Mouse (Mus musculus) neural tube, embryonic 13.5 days (tissue): Measurements from ENCODE around the gene Sphk1. TPM values are rescaled to one million over a fixed set of nuclear protein-coding genes. Genes with fewer than 3 reads are reported as not detected.

Source experiments
- polyA plus RNA-seq: library from polyadenylated mRNA; unstranded; fragments of >200 nt; fragmentation: Nextera tagmentation; extraction: Ambion mirVana; gene quantifications from 2 replicates; pipeline ENCODE4 v1.2.1, GENCODE M21; 2015

The Sphk1 gene
- polyA plus RNA-seq, 1 experiment from 2014 or later, result 6.1 TPM

Other genes starting within 250 kb of the Sphk1 start
- gene Galr2, start 250.0 kb upstream of the Sphk1 start, polyA plus RNA-seq, result 1.1 and 1.2 TPM in 2 replicates
- gene Exoc7, start 223.7 kb upstream of the Sphk1 start, polyA plus RNA-seq, result 81.5 and 88.7 TPM in 2 replicates
- 7.8 and 8.1 TPM in 2 replicates for gene Foxj1, start 195.5 kb upstream of the Sphk1 start, polyA plus RNA-seq
- 64.8 and 72.0 TPM in 2 replicates for gene Rnf157, start 117.9 kb upstream of the Sphk1 start, polyA plus RNA-seq
- 40.7 and 55.0 TPM in 2 replicates for gene Ubald2, start 96.8 kb upstream of the Sphk1 start, polyA plus RNA-seq
- gene Qrich2, start 64.7 kb upstream of the Sphk1 start, polyA plus RNA-seq, result not detected in 2 replicates
- gene Prpsap1, start 36.7 kb upstream of the Sphk1 start, polyA plus RNA-seq, result 177 and 178 TPM in 2 replicates
- 20.1 and 24.6 TPM in 2 replicates for gene Ube2o, start 50.5 kb downstream of the Sphk1 start, polyA plus RNA-seq
- 0.18 TPM in 1 of 2 replicates, not detected in the other for gene Aanat, start 55.5 kb downstream of the Sphk1 start, polyA plus RNA-seq
- gene Rhbdf2, start 96.1 kb downstream of the Sphk1 start, polyA plus RNA-seq, result 3.7 TPM in 2 replicates
- 1.9 and 2.3 TPM in 2 replicates for gene Prcd, start 122.6 kb downstream of the Sphk1 start, polyA plus RNA-seq
- gene Cygb, start 123.4 kb downstream of the Sphk1 start, polyA plus RNA-seq, result 16.1 and 17.2 TPM in 2 replicates
- not detected in 2 replicates for gene St6galnac1, start 244.6 kb downstream of the Sphk1 start, polyA plus RNA-seq